In genomic region chr10:56228568-56229209, GRCm38 (mm10) we compare ENCODE assay signal across 7 mouse cellular contexts. TPM values are rescaled to one million over a fixed set of nuclear protein-coding genes. Genes with fewer than 3 reads are reported as not detected.
DNase-seq lines count a peak whose midpoint lies in the region; ATAC-seq lines count a peak whose summit lies in the region.

Gene Tbc1d32 (minus strand): TSS chr10:56228689.

- H3K9ac ChIP-seq in embryonic facial prominence, embryonic 12.5 days: peak within 1 kb of the TSS; percentile 59
- H3K9ac ChIP-seq in limb, embryonic 11.5 days (ENCODE audit: low read length): peak within 1 kb of the TSS; percentile 57
- peak within 1 kb of the TSS; percentile 61 for H3K9ac ChIP-seq in midbrain, embryonic 14.5 days (replicated peaks; ENCODE audit: low read length)

- ATAC-seq in embryonic facial prominence, embryonic 12.5 days (ENCODE audit: insufficient number of reproducible peaks, insufficient read depth, low FRiP score, low TSS enrichment): peak; percentile 97
- peak; percentile 98 for ATAC-seq in limb, embryonic 11.5 days (ENCODE audit: insufficient number of reproducible peaks, low FRiP score, low TSS enrichment, low read depth)
- ATAC-seq in midbrain, embryonic 14.5 days (ENCODE audit: low FRiP score, low TSS enrichment): peak; percentile 98

- no peaks in the 10 kb centered on the region for H3K36me3 ChIP-seq in embryonic facial prominence, embryonic 12.5 days
- no peaks in the 10 kb centered on the region for H3K36me3 ChIP-seq in limb, embryonic 11.5 days (ENCODE audit: control insufficient read depth, insufficient read depth, low read length)
- H3K36me3 ChIP-seq in midbrain, embryonic 14.5 days (ENCODE audit: control insufficient read depth, insufficient read depth, low read length): no peaks in the 10 kb centered on the region

- no peaks in the 10 kb centered on the region for H3K27me3 ChIP-seq in embryonic facial prominence, embryonic 12.5 days
- no peaks in the 10 kb centered on the region for H3K27me3 ChIP-seq in limb, embryonic 11.5 days (ENCODE audit: control insufficient read depth, insufficient read depth, low read length)
- no peaks in the 10 kb centered on the region for H3K27me3 ChIP-seq in midbrain, embryonic 14.5 days (ENCODE audit: control insufficient read depth, insufficient read depth, low read length)

- peak within 1 kb of the TSS; percentile 86 for H3K27ac ChIP-seq in embryonic facial prominence, embryonic 12.5 days
- peak within 1 kb of the TSS; percentile 87 for H3K27ac ChIP-seq in limb, embryonic 11.5 days (replicated peaks; ENCODE audit: low read depth, low read length)
- peak within 1 kb of the TSS; percentile 93 for H3K27ac ChIP-seq in midbrain, embryonic 14.5 days (replicated peaks; ENCODE audit: low read depth, low read length)

- peaks cover 11% of the 10 kb centered on the region; the same call in 1 of the 2 replicates for H3K4me1 ChIP-seq in embryonic facial prominence, embryonic 12.5 days
- no peaks in the 10 kb centered on the region for H3K4me1 ChIP-seq in limb, embryonic 11.5 days (ENCODE audit: control insufficient read depth, insufficient read depth, low read length)
- H3K4me1 ChIP-seq in midbrain, embryonic 14.5 days (ENCODE audit: control insufficient read depth, insufficient read depth, low read length): peaks cover 9% of the 10 kb centered on the region

- peak; percentile 93 for DNase-seq in adrenal gland, postnatal 25 days
- peak; percentile 99 for DNase-seq in heart, adult 11 months
- peak; percentile 91 for DNase-seq in kidney, adult 18-20 months
- peak; percentile 93 for DNase-seq in limb, embryonic 11.5 days (ENCODE audit: low spot score)
- peak; percentile 98 for DNase-seq in midbrain, embryonic 14.5 days
- DNase-seq in spleen, adult 18-20 months: peak; percentile 77 to 87

- H3K9me3 ChIP-seq in embryonic facial prominence, embryonic 12.5 days: no peaks in the 10 kb centered on the region
- no peaks in the 10 kb centered on the region for H3K9me3 ChIP-seq in limb, embryonic 11.5 days (ENCODE audit: control insufficient read depth, low read length)
- no peaks in the 10 kb centered on the region for H3K9me3 ChIP-seq in midbrain, embryonic 14.5 days (ENCODE audit: control insufficient read depth, low read length)

- H3K4me2 ChIP-seq in embryonic facial prominence, embryonic 12.5 days (replicated peaks): peak within 1 kb of the TSS; percentile 50
- peak within 1 kb of the TSS; percentile 58 for H3K4me2 ChIP-seq in limb, embryonic 11.5 days (ENCODE audit: low read depth, severe bottlenecking)
- peak within 1 kb of the TSS; percentile 67 for H3K4me2 ChIP-seq in midbrain, embryonic 14.5 days (ENCODE audit: low read length)

- peak within 1 kb of the TSS; percentile 56 for H3K4me3 ChIP-seq in embryonic facial prominence, embryonic 12.5 days
- peak within 1 kb of the TSS; percentile 54 for H3K4me3 ChIP-seq in limb, embryonic 11.5 days (ENCODE audit: low read depth, low read length)
- peak within 1 kb of the TSS; percentile 50 for H3K4me3 ChIP-seq in midbrain, embryonic 14.5 days (replicated peaks; ENCODE audit: low read depth, low read length)

- WGBS in embryonic facial prominence, embryonic 12.5 days: 4% methylated on average over 42 of the region's 42 CpGs
- WGBS in limb, embryonic 11.5 days: 3% methylated on average over 42 of the region's 42 CpGs
- WGBS in midbrain, embryonic 14.5 days: 3% methylated on average over 42 of the region's 42 CpGs

RNA-seq across cellular contexts. Expression of gene Tbc1d32, which starts in this region (rescaled TPM):
- 5.5 and 10.2 TPM in 2 replicates for total RNA-seq in adrenal gland, postnatal 25 days (2021)
- 4.8 and 5.0 TPM in 2 replicates for polyA plus RNA-seq in embryonic facial prominence, embryonic 12.5 days (2016; fragmentation: Nextera tagmentation; extraction: Ambion mirVana)
- polyA plus RNA-seq in limb, embryonic 11.5 days (2014; fragmentation: Nextera tagmentation; extraction: Ambion mirVana): 3.7 and 3.9 TPM in 2 replicates
- polyA plus RNA-seq in midbrain, embryonic 14.5 days (2014; fragmentation: Nextera tagmentation; extraction: Ambion mirVana): 2.1 and 2.8 TPM in 2 replicates

Comparison
In these comparisons a context has a peak if more than half of its experiments do, and no peak if none do; other contexts are left out.
1. Peak in every context shown above with its lines: DNase-seq, ATAC-seq, H3K4me3 ChIP-seq and H3K27ac ChIP-seq.